Mouse (Mus musculus) ES-Bruce4 (cell line): Measurements from ENCODE around the gene Ube2d2b. TPM values are rescaled to one million over a fixed set of nuclear protein-coding genes. Genes with fewer than 3 reads are reported as not detected.

Experiments used
- H3K27ac ChIP-seq: 2 replicates; pipeline ENCODE4 v1.5.1; 2012; ENCODE audit warnings: low read length, inconsistent platforms; ENCODE audit not compliant: insufficient read depth
- H3K27me3 ChIP-seq: 2 replicates; pipeline ENCODE4 v1.6.1; 2012; ENCODE audit warnings: mild to moderate bottlenecking, low read length, inconsistent platforms; ENCODE audit not compliant: control insufficient read depth, poor library complexity, insufficient read depth, severe bottlenecking
- H3K36me3 ChIP-seq: 2 replicates; pipeline ENCODE4 v1.6.1; 2012; ENCODE audit warnings: inconsistent platforms, mild to moderate bottlenecking, low read length, moderate library complexity; ENCODE audit not compliant: control insufficient read depth, poor library complexity, insufficient read depth, severe bottlenecking
- H3K4me1 ChIP-seq: one replicate; pipeline ENCODE4 v1.8.1; 2011; ENCODE audit warnings: low read length; ENCODE audit not compliant: control insufficient read depth, insufficient read depth
- H3K4me3 ChIP-seq: 2 replicates; pipeline ENCODE4 v1.5.1; 2011; ENCODE audit warnings: low read depth, mild to moderate bottlenecking, low read length
- H3K9ac ChIP-seq: 2 replicates; pipeline ENCODE4 v1.6.1; 2012; ENCODE audit warnings: low read depth, mild to moderate bottlenecking, inconsistent platforms; ENCODE audit not compliant: poor library complexity, severe bottlenecking
- H3K9me3 ChIP-seq: replicated peaks from 2 replicates; pipeline ENCODE4 v1.6.1; 2012; ENCODE audit warnings: mild to moderate bottlenecking, low read length, inconsistent platforms; ENCODE audit not compliant: control insufficient read depth, poor library complexity, insufficient read depth, severe bottlenecking
- CTCF ChIP-seq: IDR thresholded peaks from one replicate; pipeline ENCODE4 v1.8.1; 2011; ENCODE audit warnings: low read depth, low read length
- EP300 ChIP-seq: IDR thresholded peaks from 2 replicates; pipeline ENCODE4 v1.6.1; 2011; ENCODE audit warnings: low read depth, low read length; ENCODE audit not compliant: insufficient read depth
- POLR2A ChIP-seq: IDR thresholded peaks from one replicate; pipeline ENCODE4 v1.8.1; 2011; ENCODE audit warnings: low read length; ENCODE audit not compliant: insufficient read depth
- polyA plus RNA-seq: library from polyadenylated mRNA; stranded (reverse); fragments of >200 nt; gene quantifications from 2 replicates; pipeline ENCODE4 v1.2.4, GENCODE M21; 2011; ENCODE audit warnings: low read depth; ENCODE audit not compliant: missing spikeins, insufficient read depth, insufficient read length

Ube2d2b gene
- polyA plus RNA-seq, 1 experiment = not detected

GRCm38 (mm10) chr5:107847349-107847748, 17.4 kb downstream of the Ube2d2b start:
- no peaks in the 10 kb centered on the region for H3K36me3 ChIP-seq
- H3K4me3 ChIP-seq = no peak overlapping the region
- H3K27me3 ChIP-seq = no peaks in the 10 kb centered on the region
- no peak overlapping the region for H3K9ac ChIP-seq
- no peaks in the 10 kb centered on the region for H3K4me1 ChIP-seq
- H3K9me3 ChIP-seq = 0 out of 2 replicates have a peak, but pooled peaks cover 2% of the 10 kb centered on the region
- no peak for TF ChIP-seq CTCF
- no peak for TF ChIP-seq POLR2A
- TF ChIP-seq EP300 = no peak
- H3K27ac ChIP-seq = no peak overlapping the region

- Histone ChIP-seq H3K4me3 (no peak overlapping the region), H3K9ac (no peak overlapping the region)
These were observed 17.9 kb downstream of the Ube2d2b start for GRCm38 (mm10) chr5:107847817-107848216.

GRCm38 (mm10) chr5:107848964-107849363, 19.1 kb downstream of the Ube2d2b start:
- Histone ChIP-seq H3K27ac (no peak overlapping the region), H3K9ac (no peak overlapping the region), H3K27me3 (no peaks in the 10 kb centered on the region), H3K4me3 (no peak overlapping the region), H3K4me1 (no peaks in the 10 kb centered on the region), H3K36me3 (no peaks in the 10 kb centered on the region), H3K9me3 (0 out of 2 replicates have a peak, but pooled peaks cover 2% of the 10 kb centered on the region)
- TF ChIP-seq CTCF (no peak), EP300 (no peak), POLR2A (no peak)

More at GRCm38 (mm10) chr5:107847817-107848216, 17.9 kb downstream of the Ube2d2b start:
- TF ChIP-seq POLR2A (no peak), CTCF (no peak), EP300 (no peak)
- Histone ChIP-seq H3K36me3 (no peaks in the 10 kb centered on the region), H3K27ac (no peak overlapping the region), H3K27me3 (no peaks in the 10 kb centered on the region), H3K4me1 (no peaks in the 10 kb centered on the region), H3K9me3 (0 out of 2 replicates have a peak, but pooled peaks cover 2% of the 10 kb centered on the region)

GRCm38 (mm10) chr5:107853807-107854206, 23.9 kb downstream of the Ube2d2b start:
- Histone ChIP-seq H3K4me3 (no peak overlapping the region), H3K4me1 (peaks cover 1% of the 10 kb centered on the region), H3K9ac (no peak overlapping the region), H3K27me3 (no peaks in the 10 kb centered on the region), H3K36me3 (no peaks in the 10 kb centered on the region), H3K9me3 (0 out of 2 replicates have a peak, but pooled peaks cover 2% of the 10 kb centered on the region), H3K27ac (no peak overlapping the region)
- TF ChIP-seq CTCF (no peak), EP300 (no peak), POLR2A (no peak)

- Histone ChIP-seq H3K4me1 (peaks cover 1% of the 10 kb centered on the region), H3K27me3 (no peaks in the 10 kb centered on the region), H3K9ac (no peak overlapping the region), H3K36me3 (no peaks in the 10 kb centered on the region), H3K4me3 (no peak overlapping the region), H3K27ac (no peak overlapping the region), H3K9me3 (0 out of 2 replicates have a peak, but pooled peaks cover 2% of the 10 kb centered on the region)
- TF ChIP-seq CTCF = no peak
- no peak for TF ChIP-seq POLR2A
- no peak for TF ChIP-seq EP300
These were observed 24.7 kb downstream of the Ube2d2b start for GRCm38 (mm10) chr5:107854556-107854955.

- peaks cover 1% of the 10 kb centered on the region for H3K4me1 ChIP-seq
- no peak overlapping the region for H3K9ac ChIP-seq
- no peaks in the 10 kb centered on the region for H3K36me3 ChIP-seq
- H3K9me3 ChIP-seq = no peaks in the 10 kb centered on the region
- TF ChIP-seq POLR2A (no peak), EP300 (no peak), CTCF (no peak)
- no peak overlapping the region for H3K27ac ChIP-seq
- no peaks in the 10 kb centered on the region for H3K27me3 ChIP-seq
- no peak overlapping the region for H3K4me3 ChIP-seq
These were observed 25.6 kb downstream of the Ube2d2b start for GRCm38 (mm10) chr5:107855546-107855945.
